Mouse (Mus musculus) midbrain, embryonic 11.5 days (tissue): ENCODE results near the gene Glis3. TPM values are rescaled to one million over a fixed set of nuclear protein-coding genes. Genes with fewer than 3 reads are reported as not detected.

Experiments
- ATAC-seq: fragments of 200-750 bp; cut with Nextera tagmentation; 2 replicates; pipeline ENCODE4 v1.8.0; 2017; ENCODE audit warnings: moderate TSS enrichment, moderate library complexity; ENCODE audit not compliant: low FRiP score
- DNase-seq: peaks from one replicate; pipeline ENCODE4 v3.0.0; 2015; ENCODE audit warnings: low spot score; ENCODE audit errors: missing footprints
- H3K27ac ChIP-seq: fragments of 300-500 bp; sonication (generic); 2 replicates; pipeline ENCODE4 v1.5.1; 2014; ENCODE audit warnings: low read depth, low read length
- H3K27me3 ChIP-seq: fragments of 300-500 bp; sonication (generic); 2 replicates; pipeline ENCODE4 v1.6.1; 2014; ENCODE audit warnings: mild to moderate bottlenecking, low read length, moderate library complexity, mixed read lengths; ENCODE audit not compliant: control insufficient read depth, insufficient read depth
- H3K36me3 ChIP-seq: fragments of 300-500 bp; sonication (generic); 2 replicates; pipeline ENCODE4 v1.6.1; 2014; ENCODE audit warnings: mild to moderate bottlenecking, low read length, moderate library complexity, mixed read lengths; ENCODE audit not compliant: control insufficient read depth, insufficient read depth
- H3K4me1 ChIP-seq: fragments of 300-500 bp; sonication (generic); 2 replicates; pipeline ENCODE4 v1.6.1; 2014; ENCODE audit warnings: low read length; ENCODE audit not compliant: control insufficient read depth, insufficient read depth
- H3K4me2 ChIP-seq: fragments of 300-500 bp; sonication (generic); 2 replicates; pipeline ENCODE4 v1.6.1; 2014; ENCODE audit warnings: mild to moderate bottlenecking, moderate library complexity
- H3K4me3 ChIP-seq: fragments of 300-500 bp; sonication (generic); 2 replicates; pipeline ENCODE4 v1.5.1; 2014; ENCODE audit warnings: low read depth, low read length
- H3K9ac ChIP-seq: fragments of 300-500 bp; sonication (generic); 2 replicates; pipeline ENCODE4 v1.6.1; 2014; ENCODE audit warnings: low read length
- H3K9me3 ChIP-seq: fragments of 300-500 bp; sonication (generic); 2 replicates; pipeline ENCODE4 v1.6.1; 2016; ENCODE audit warnings: low read length; ENCODE audit not compliant: control insufficient read depth
- WGBS: fragments of 180-500 bp; shearing (Covaris S2); extraction: QIAGEN DNeasy Blood & Tissue Kit; methylation state at CpG from one replicate; pipeline ENCODE4 v1.1.7; 2014; 5-methylcytosine and 5-hydroxymethylcytosine counted together
- polyA plus RNA-seq: library from polyadenylated mRNA; unstranded; fragments of >200 nt; fragmentation: Nextera tagmentation; extraction: Ambion mirVana; gene quantifications from 2 replicates; pipeline ENCODE4 v1.2.1, GENCODE M21; 2014

Gene Glis3
- polyA plus RNA-seq, 1 experiment from 2014 or later = 1.9 TPM

- Histone ChIP-seq H3K9ac (no peak overlapping the region), H3K4me2 (no peak overlapping the region), H3K4me3 (no peak overlapping the region), H3K4me1 (peaks cover 11% of the 10 kb centered on the region), H3K27me3 (peaks cover 7% of the 10 kb centered on the region; the same call in 1 of the 2 replicates), H3K27ac (no peak overlapping the region), H3K9me3 (no peaks in the 10 kb centered on the region), H3K36me3 (no peaks in the 10 kb centered on the region)
- DNase-seq (no peak), ATAC-seq (no peak)
- WGBS = 50% methylated on average over 5 of the region's 5 CpGs
Measured at GRCm38 (mm10) chr19:28473621-28474020, 206.3 kb downstream of the Glis3 start.

GRCm38 (mm10) chr19:28471144-28471543 lies 208.7 kb downstream of the Glis3 start:
- H3K36me3 ChIP-seq = no peaks in the 10 kb centered on the region
- H3K27ac ChIP-seq = no peak overlapping the region
- peaks cover 5% of the 10 kb centered on the region; the same call in 1 of the 2 replicates for H3K27me3 ChIP-seq
- H3K9ac ChIP-seq = no peak overlapping the region
- no peak overlapping the region for H3K4me3 ChIP-seq
- 87% methylated on average over 6 of the region's 8 CpGs for WGBS
- ATAC-seq = no peak
- no peaks in the 10 kb centered on the region for H3K4me1 ChIP-seq
- no peaks in the 10 kb centered on the region for H3K9me3 ChIP-seq
- no peak for DNase-seq
- H3K4me2 ChIP-seq = no peak overlapping the region

GRCm38 (mm10) chr19:28465779-28466178 lies 214.1 kb downstream of the Glis3 start:
- no peak overlapping the region for H3K9ac ChIP-seq
- WGBS = 75% methylated on average over 5 of the region's 5 CpGs

GRCm38 (mm10) chr19:28454331-28454730 lies 225.5 kb downstream of the Glis3 start:
- Histone ChIP-seq H3K27ac (no peak overlapping the region), H3K4me3 (no peak overlapping the region), H3K36me3 (no peaks in the 10 kb centered on the region), H3K9me3 (no peaks in the 10 kb centered on the region), H3K9ac (no peak overlapping the region), H3K4me1 (peaks cover 10% of the 10 kb centered on the region), H3K4me2 (no peak overlapping the region), H3K27me3 (no peaks in the 10 kb centered on the region)
- ATAC-seq (no peak), DNase-seq (no peak)
- 88% methylated on average over 8 of the region's 8 CpGs for WGBS

More at GRCm38 (mm10) chr19:28465779-28466178, 214.1 kb downstream of the Glis3 start:
- Histone ChIP-seq H3K9me3 (no peaks in the 10 kb centered on the region), H3K4me3 (no peak overlapping the region), H3K27me3 (no peaks in the 10 kb centered on the region; the same call in 1 of the 2 replicates), H3K4me2 (no peak overlapping the region), H3K4me1 (no peaks in the 10 kb centered on the region), H3K36me3 (no peaks in the 10 kb centered on the region), H3K27ac (no peak overlapping the region)
- no peak for DNase-seq
- ATAC-seq = no peak

- Histone ChIP-seq H3K4me1 (peaks cover 10% of the 10 kb centered on the region), H3K4me2 (no peak overlapping the region), H3K27ac (no peak overlapping the region), H3K27me3 (no peaks in the 10 kb centered on the region), H3K9me3 (no peaks in the 10 kb centered on the region), H3K36me3 (no peaks in the 10 kb centered on the region), H3K9ac (0 out of 2 replicates have a peak overlapping the region, but pooled peaks have one; percentile 12), H3K4me3 (no peak overlapping the region)
- ATAC-seq = peak; percentile 50; the same call in 1 of the 2 replicates
- DNase-seq = peak; percentile 88
- 37% methylated on average over 12 of the region's 12 CpGs for WGBS
Measured at GRCm38 (mm10) chr19:28452951-28453520, 226.8 kb downstream of the Glis3 start.

- H3K27ac ChIP-seq = no peak overlapping the region
- no peaks in the 10 kb centered on the region for H3K27me3 ChIP-seq
- peaks cover 10% of the 10 kb centered on the region for H3K4me1 ChIP-seq
- no peak overlapping the region for H3K9ac ChIP-seq
- no peak overlapping the region for H3K4me2 ChIP-seq
- ATAC-seq (no peak), DNase-seq (no peak)
- H3K4me3 ChIP-seq = no peak overlapping the region
- no peaks in the 10 kb centered on the region for H3K36me3 ChIP-seq
- no peaks in the 10 kb centered on the region for H3K9me3 ChIP-seq
- WGBS = 87% methylated on average over 4 of the region's 4 CpGs
Measured at GRCm38 (mm10) chr19:28448811-28449210, 231.1 kb downstream of the Glis3 start.

GRCm38 (mm10) chr19:28442161-28442560 lies 237.7 kb downstream of the Glis3 start:
- 92% methylated on average over 4 of the region's 4 CpGs for WGBS
- Histone ChIP-seq H3K9ac (no peak overlapping the region), H3K27me3 (no peaks in the 10 kb centered on the region), H3K9me3 (no peaks in the 10 kb centered on the region), H3K27ac (no peak overlapping the region), H3K36me3 (no peaks in the 10 kb centered on the region), H3K4me2 (no peak overlapping the region), H3K4me3 (no peak overlapping the region), H3K4me1 (no peaks in the 10 kb centered on the region)
- ATAC-seq (no peak), DNase-seq (no peak)

- H3K9ac ChIP-seq = no peak overlapping the region
- DNase-seq = peak; percentile 35
- no peaks in the 10 kb centered on the region for H3K9me3 ChIP-seq
- no peak overlapping the region for H3K27ac ChIP-seq
- no peak overlapping the region for H3K4me2 ChIP-seq
- no peaks in the 10 kb centered on the region for H3K4me1 ChIP-seq
- 84% methylated on average over 12 of the region's 12 CpGs for WGBS
- no peaks in the 10 kb centered on the region for H3K27me3 ChIP-seq
- no peak overlapping the region for H3K4me3 ChIP-seq
- no peak for ATAC-seq
- no peaks in the 10 kb centered on the region for H3K36me3 ChIP-seq
Measured at GRCm38 (mm10) chr19:28436457-28437148, 243.3 kb downstream of the Glis3 start.

- no peaks in the 10 kb centered on the region for H3K4me1 ChIP-seq
- H3K27me3 ChIP-seq = no peaks in the 10 kb centered on the region
- no peak overlapping the region for H3K4me3 ChIP-seq
- H3K9ac ChIP-seq = no peak overlapping the region
- no peak overlapping the region for H3K4me2 ChIP-seq
- ATAC-seq (no peak), DNase-seq (no peak)
- no peaks in the 10 kb centered on the region for H3K36me3 ChIP-seq
- no peaks in the 10 kb centered on the region for H3K9me3 ChIP-seq
- H3K27ac ChIP-seq = no peak overlapping the region
- WGBS = 90% methylated on average over 6 of the region's 6 CpGs
Measured at GRCm38 (mm10) chr19:28428220-28428816, 251.6 kb downstream of the Glis3 start.
